Mouse (Mus musculus) MN1 (cell line): ENCODE data around the gene Atp6ap1.

Source experiments
- DNase-seq: peaks from one replicate; pipeline ENCODE4 v3.0.0-alpha.2; 2016; ENCODE audit warnings: low spot score

The Atp6ap1 gene

GRCm38 (mm10) chrX:74304867-74305700, 8.2 kb downstream of the Atp6ap1 start, which contains the start of gene Gdi1:
Gene Gdi1, plus strand, starts transcription at chrX:74304998.
- DNase-seq: peak; percentile 83

DNA sequence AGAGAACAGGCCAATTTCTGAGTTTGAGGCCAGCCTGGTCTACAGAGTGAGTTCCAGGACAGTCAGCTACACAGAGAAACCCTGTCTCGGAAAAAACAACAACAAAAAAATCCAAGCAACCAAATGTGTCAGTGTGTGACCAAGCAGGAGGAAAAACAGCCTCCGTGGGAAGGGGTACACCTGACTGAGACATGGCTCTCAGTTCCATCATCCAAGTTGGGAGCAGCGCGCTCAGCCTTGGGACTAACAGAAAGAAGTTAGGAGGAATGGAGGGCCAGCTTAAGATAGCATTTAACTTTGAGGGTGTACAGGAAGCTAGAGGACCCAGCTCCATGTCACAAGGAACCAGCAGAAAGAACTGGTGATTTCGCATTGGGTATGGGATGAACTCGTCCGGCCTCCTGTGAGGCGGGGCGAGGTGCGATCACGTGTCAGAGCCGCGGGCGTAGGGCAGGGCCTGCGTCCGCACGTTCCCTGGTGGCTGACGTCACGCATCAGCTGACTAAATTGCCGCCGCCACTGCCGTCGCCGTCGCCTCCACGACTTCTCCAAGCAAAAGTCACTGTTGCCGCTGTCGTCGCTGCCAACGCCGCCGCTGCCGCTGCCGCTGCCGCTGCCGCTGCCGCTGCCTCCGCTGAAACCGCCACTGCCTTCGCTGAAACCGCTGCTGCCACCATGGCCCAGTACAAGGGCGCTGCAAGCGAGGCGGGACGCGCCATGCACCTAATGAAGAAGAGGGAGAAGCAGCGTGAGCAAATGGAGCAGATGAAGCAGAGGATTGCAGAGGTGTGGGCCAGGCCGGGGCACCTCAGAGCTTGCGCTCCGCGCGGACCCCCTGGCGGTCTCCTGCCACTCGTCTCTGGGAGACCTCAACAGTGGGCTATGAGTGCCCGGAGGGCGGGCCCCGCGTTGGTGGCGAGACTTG, 15.9 kb downstream of the Atp6ap1 start, which contains the start of gene Fam50a:
Fam50a (plus strand) TSS at position 494 of the 925 bp plus-strand sequence.
- peak; percentile 89 for DNase-seq

GRCm38 (mm10) chrX:74328725-74329161, 31.8 kb downstream of the Atp6ap1 start, which contains the start of gene Plxna3:
Gene Plxna3, plus strand, starts transcription at chrX:74329066.
- peak; percentile 84 for DNase-seq

GRCm38 (mm10) chrX:74329215-74329671, 32.3 kb downstream of the Atp6ap1 start:
- no peak for DNase-seq

DNA sequence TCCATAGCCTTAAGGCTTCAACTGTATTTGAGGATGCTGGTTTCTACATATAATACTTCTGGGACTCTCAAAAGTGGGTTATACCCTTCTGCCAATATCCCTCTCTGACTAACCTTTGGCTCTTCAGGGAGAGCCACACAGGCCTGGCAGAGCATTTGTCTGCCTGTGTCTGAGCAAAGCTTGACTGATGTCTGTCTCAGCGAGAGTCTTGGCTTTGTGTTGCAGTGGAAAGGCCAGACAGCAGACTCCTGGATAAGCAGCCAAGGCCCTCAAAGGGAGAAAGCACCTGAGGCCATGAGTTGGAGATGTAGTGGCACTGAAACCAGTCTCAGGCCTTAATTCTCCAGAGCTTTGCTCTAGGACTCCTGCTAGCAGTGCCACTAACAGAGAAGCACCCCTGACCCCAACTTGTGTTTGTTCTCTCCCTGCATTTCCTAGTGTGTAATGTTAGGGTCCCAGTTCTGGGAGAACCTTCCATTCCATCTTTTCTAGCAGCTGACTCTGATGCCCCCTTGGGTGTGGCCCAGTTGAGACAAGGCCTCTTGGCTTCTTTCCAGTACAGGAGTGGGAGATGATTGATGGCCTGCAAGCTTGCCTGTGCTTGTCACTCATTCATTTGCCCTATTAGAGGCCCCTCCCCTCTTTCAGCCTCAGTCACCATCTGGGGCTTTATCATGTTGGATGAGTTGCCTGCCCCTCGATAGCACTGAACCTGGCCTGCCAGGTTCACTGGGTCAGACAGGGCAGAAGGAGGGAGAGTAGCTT, 33.5 kb downstream of the Atp6ap1 start:
- DNase-seq: peak; percentile 12

DNA sequence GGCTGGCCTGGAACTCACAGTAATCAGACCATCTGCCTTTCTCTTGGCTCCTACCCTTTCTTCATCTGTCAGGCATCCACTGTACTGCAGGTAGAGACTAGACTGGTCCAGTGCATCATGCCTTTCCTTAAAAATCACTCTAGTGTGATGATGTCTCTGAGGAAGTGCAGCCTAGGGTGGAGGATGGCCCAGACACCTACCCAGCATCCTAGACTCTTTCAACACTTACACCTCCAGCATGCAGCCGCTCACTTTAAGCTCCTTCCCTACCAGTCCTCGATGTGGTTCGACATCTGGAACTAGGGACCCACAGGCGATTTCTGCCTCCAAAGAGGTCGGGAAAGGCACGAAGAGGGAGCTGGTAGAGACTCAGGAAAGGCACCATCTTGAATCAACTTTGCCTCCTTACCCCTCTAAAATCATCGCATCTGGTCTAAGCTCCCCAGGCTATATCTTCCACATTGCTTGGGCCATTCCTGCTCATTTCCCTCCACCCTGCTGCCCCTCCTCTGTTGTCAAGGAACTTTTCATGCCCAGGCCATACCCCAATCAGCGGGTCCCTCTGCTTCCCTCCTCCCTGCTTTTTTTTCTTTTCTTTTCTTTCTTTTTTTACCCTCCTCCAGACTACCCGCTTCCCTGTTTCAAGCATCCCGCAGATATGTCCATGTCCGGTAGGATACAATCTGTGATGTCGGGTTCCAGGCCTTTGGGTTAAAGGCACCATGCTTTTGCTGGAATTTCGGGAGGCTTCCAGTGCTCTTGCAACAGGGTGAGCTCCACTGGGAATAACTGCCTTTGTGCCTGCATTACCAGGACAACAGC, 56.0 kb downstream of the Atp6ap1 start:
- peak; percentile 18 for DNase-seq

DNA sequence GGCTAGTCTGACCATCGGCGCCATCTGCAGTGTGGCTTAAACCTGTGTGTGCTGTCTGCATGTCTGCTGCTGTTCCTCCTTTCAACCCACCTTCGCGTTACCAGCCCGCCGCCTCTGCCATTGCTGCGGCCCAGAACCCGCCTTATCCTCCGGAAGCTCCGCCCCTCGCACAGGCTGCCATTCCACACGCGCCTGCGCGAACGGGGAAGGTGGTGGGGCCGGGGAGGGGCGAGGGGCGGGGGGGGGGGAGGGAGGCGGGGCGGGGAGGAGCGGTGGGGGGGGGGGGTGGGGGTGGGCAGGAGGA, 56.5 kb downstream of the Atp6ap1 start, which contains the start of gene Lage3:
Lage3 (minus strand) TSS at position 152 of the 304 bp plus-strand sequence.
- peak; percentile 82 for DNase-seq
